Mouse (Mus musculus): ENCODE measurements around the gene Rpl22l1.

GRCm38 (mm10) chr3:28808039-28808643 lies 2.9 kb downstream of the Rpl22l1 start:
- TF ChIP-seq CTCF (IDR thresholded peaks at IDR 0.05; ENCODE audit: low read depth) (no peak), EP300 (IDR thresholded peaks at IDR 0.05; ENCODE audit: low read depth) (no peak)

Measured in liver, postnatal 0 days (tissue).